Mouse (Mus musculus): ENCODE results near the gene Trio. TPM values are rescaled to one million over a fixed set of nuclear protein-coding genes. Genes with fewer than 3 reads are reported as not detected.

Gene Trio
- polyA plus RNA-seq, 1 experiment from 2014 or later, result 69.8 TPM

DNA sequence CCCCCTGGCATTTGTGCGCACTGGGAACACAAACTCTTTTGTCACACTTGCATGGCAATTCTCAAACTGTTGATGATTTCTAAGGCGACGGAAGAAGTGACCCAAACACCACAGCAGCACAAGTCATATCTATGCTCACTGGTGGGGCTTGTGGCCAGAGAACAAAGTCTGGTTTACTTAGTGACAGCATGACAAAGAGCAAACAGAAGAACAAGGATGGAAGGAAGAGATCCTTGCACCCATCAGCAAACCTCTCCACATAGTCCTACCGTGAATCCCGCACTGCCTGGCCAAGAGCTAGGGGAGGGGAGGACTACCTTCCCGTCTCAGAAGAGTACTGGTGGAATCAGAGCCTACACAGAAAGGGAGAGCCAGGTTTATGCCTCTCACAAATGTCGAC lies 115.5 kb downstream of the Trio start:
- H3K4me2 ChIP-seq (replicated peaks), result no peak overlapping the region
- H3K27me3 ChIP-seq, result no peaks in the 10 kb centered on the region
- 85% methylated on average over 7 of the region's 7 CpGs for WGBS
- H3K4me3 ChIP-seq, result no peak overlapping the region
- H3K9ac ChIP-seq, result no peak overlapping the region
- H3K27ac ChIP-seq, result no peak overlapping the region
- H3K9me3 ChIP-seq, result no peaks in the 10 kb centered on the region
- ATAC-seq (ENCODE audit: insufficient number of reproducible peaks, insufficient read depth, low FRiP score, low TSS enrichment), result no peak
- H3K4me1 ChIP-seq, result peaks cover 6% of the 10 kb centered on the region; the same call in 1 of the 2 replicates
- H3K36me3 ChIP-seq, result no peaks in the 10 kb centered on the region

DNA sequence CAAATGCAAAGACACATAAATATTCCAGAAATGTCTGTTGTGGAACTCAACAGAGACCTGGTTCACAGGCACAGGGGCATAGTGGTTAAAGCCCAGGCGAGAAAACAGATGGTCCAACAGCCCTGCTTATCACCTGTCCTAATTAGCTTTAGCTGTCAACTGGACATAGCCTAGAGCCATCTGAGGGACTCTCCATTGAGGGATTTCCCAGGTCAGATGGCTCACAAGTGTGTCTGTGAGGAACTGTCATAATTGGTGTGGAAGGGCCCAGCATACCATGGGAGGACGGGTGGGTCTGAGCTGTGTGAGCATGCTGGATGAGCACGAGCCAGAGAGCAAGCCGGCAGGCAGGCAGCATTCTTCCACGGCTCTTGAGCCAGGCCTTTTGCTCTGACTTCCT lies 118.0 kb downstream of the Trio start:
- Histone ChIP-seq H3K27ac (no peak overlapping the region), H3K9ac (no peak overlapping the region), H3K4me2 (replicated peaks) (no peak overlapping the region), H3K4me3 (no peak overlapping the region), H3K36me3 (no peaks in the 10 kb centered on the region; the same call in 1 of the 2 replicates), H3K27me3 (no peaks in the 10 kb centered on the region), H3K4me1 (peaks cover 6% of the 10 kb centered on the region; the same call in 1 of the 2 replicates), H3K9me3 (no peaks in the 10 kb centered on the region)
- no peak for ATAC-seq (ENCODE audit: insufficient number of reproducible peaks, insufficient read depth, low FRiP score, low TSS enrichment)
- WGBS, result 74% methylated on average over 5 of the region's 5 CpGs

- no peak for ATAC-seq (ENCODE audit: insufficient number of reproducible peaks, insufficient read depth, low FRiP score, low TSS enrichment)
Observed at GRCm38 (mm10) chr15:27906409-27906808, 119.2 kb downstream of the Trio start.

GRCm38 (mm10) chr15:27905341-27905740 lies 120.3 kb downstream of the Trio start:
- no peak for ATAC-seq (ENCODE audit: insufficient number of reproducible peaks, insufficient read depth, low FRiP score, low TSS enrichment)

More at GRCm38 (mm10) chr15:27906409-27906808, 119.2 kb downstream of the Trio start:
- Histone ChIP-seq H3K9ac (no peak overlapping the region), H3K4me3 (no peak overlapping the region), H3K27me3 (no peaks in the 10 kb centered on the region), H3K27ac (no peak overlapping the region), H3K9me3 (no peaks in the 10 kb centered on the region), H3K4me2 (replicated peaks) (no peak overlapping the region), H3K36me3 (peaks cover 5% of the 10 kb centered on the region; the same call in 1 of the 2 replicates), H3K4me1 (peaks cover 6% of the 10 kb centered on the region; the same call in 1 of the 2 replicates)
- WGBS, result 75% methylated on average over 4 of the region's 4 CpGs

GRCm38 (mm10) chr15:27904346-27905005 lies 121.2 kb downstream of the Trio start:
- Histone ChIP-seq H3K36me3 (peaks cover 19% of the 10 kb centered on the region), H3K27ac (no peak overlapping the region), H3K4me2 (replicated peaks) (no peak overlapping the region), H3K4me3 (no peak overlapping the region), H3K27me3 (no peaks in the 10 kb centered on the region), H3K9ac (no peak overlapping the region), H3K9me3 (no peaks in the 10 kb centered on the region), H3K4me1 (peaks cover 6% of the 10 kb centered on the region; the same call in 1 of the 2 replicates)
- 74% methylated on average over 16 of the region's 16 CpGs for WGBS
- ATAC-seq (ENCODE audit: insufficient number of reproducible peaks, insufficient read depth, low FRiP score, low TSS enrichment), result no peak

More at GRCm38 (mm10) chr15:27905341-27905740, 120.3 kb downstream of the Trio start:
- Histone ChIP-seq H3K9ac (no peak overlapping the region), H3K27ac (no peak overlapping the region), H3K4me1 (peaks cover 6% of the 10 kb centered on the region; the same call in 1 of the 2 replicates), H3K27me3 (no peaks in the 10 kb centered on the region), H3K36me3 (peaks cover 11% of the 10 kb centered on the region; the same call in 1 of the 2 replicates), H3K9me3 (no peaks in the 10 kb centered on the region), H3K4me2 (replicated peaks) (no peak overlapping the region), H3K4me3 (no peak overlapping the region)
- 70% methylated on average over 6 of the region's 6 CpGs for WGBS

DNA sequence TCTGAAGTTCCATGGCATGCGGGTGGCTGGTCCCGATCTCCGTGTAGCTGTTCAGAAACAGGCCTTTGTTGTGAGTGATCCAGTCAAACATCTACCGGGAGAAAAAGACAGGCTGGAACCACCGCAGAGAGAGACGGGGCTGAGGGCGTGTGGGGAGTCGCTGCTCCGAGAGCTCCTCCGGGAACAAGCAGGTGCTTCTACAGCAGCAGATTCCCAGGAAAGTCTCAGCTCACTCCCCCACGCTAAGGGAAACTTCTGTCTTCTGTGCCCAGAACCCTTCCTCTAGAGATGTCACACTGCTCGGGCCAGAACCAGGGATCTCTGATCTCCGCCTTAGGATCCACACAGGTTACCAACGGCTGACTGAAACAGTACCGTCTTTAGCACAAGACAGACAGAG lies 124.4 kb downstream of the Trio start:
- WGBS, result 98% methylated on average over 15 of the region's 15 CpGs
- Histone ChIP-seq H3K27me3 (no peaks in the 10 kb centered on the region), H3K36me3 (peaks cover 47% of the 10 kb centered on the region), H3K9ac (no peak overlapping the region), H3K9me3 (no peaks in the 10 kb centered on the region), H3K4me1 (peaks cover 3% of the 10 kb centered on the region; the same call in 1 of the 2 replicates), H3K27ac (no peak overlapping the region), H3K4me3 (no peak overlapping the region), H3K4me2 (replicated peaks) (no peak overlapping the region)
- no peak for ATAC-seq (ENCODE audit: insufficient number of reproducible peaks, insufficient read depth, low FRiP score, low TSS enrichment)

DNA sequence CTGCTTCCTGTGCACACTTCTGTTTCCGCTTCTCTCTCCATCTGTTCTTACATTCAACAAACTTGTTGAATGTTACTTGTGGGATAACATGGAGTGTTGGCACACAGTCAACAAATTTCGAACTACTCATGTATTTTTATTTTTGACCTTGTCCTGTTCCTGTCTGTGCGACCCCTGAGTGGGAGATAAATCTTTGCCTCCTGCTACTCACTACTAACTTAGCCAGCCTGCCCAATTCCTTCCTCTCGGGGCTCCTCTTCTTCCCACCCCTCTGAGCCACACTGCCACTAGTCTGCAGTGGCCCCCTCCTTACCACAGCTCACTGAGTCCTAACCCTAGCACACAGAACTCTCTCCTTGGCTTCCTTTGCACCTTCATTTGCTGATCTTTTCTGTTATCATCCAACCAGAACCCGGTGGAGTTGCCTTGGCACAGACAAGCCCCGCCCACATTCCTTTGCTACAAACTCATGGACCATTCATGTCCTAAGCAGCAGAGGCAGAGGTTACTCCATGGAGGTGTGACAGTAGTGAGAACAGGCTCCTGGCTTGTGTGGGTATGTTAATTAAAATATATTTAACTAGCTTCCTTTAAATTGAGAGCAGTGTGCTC lies 126.7 kb downstream of the Trio start:
- 90% methylated on average over 6 of the region's 6 CpGs for WGBS
- Histone ChIP-seq H3K36me3 (peaks cover 65% of the 10 kb centered on the region), H3K4me2 (replicated peaks) (no peak overlapping the region), H3K27me3 (no peaks in the 10 kb centered on the region), H3K9ac (no peak overlapping the region), H3K4me1 (no peaks in the 10 kb centered on the region), H3K4me3 (no peak overlapping the region), H3K9me3 (no peaks in the 10 kb centered on the region), H3K27ac (no peak overlapping the region)
- ATAC-seq (ENCODE audit: insufficient number of reproducible peaks, insufficient read depth, low FRiP score, low TSS enrichment), result no peak

DNA sequence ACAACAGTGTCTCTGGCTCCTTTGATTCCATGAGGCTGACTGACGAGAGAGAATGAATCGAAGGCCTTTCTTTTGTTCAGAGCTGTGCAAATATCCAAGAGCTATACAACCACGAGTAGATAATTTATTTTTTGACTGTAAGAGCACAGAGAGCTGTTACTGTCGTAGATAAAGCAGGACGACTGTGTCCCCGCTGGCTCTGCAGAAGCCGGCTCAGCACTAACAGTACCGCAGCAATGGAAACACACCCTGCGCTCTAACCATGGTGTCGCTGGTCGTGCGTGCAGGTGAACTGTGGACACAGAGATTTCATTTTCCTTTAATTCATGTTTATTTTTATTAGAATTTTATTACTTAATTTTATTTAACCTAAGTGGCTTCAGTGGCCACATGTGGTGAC lies 131.5 kb downstream of the Trio start:
- no peak for ATAC-seq (ENCODE audit: insufficient number of reproducible peaks, insufficient read depth, low FRiP score, low TSS enrichment)
- H3K4me3 ChIP-seq, result no peak overlapping the region
- no peak overlapping the region for H3K27ac ChIP-seq
- 91% methylated on average over 12 of the region's 12 CpGs for WGBS
- H3K36me3 ChIP-seq, result peaks cover 78% of the 10 kb centered on the region
- H3K9me3 ChIP-seq, result no peaks in the 10 kb centered on the region
- H3K4me1 ChIP-seq, result no peaks in the 10 kb centered on the region
- H3K27me3 ChIP-seq, result no peaks in the 10 kb centered on the region
- H3K9ac ChIP-seq, result no peak overlapping the region
- no peak overlapping the region for H3K4me2 ChIP-seq (replicated peaks)

DNA sequence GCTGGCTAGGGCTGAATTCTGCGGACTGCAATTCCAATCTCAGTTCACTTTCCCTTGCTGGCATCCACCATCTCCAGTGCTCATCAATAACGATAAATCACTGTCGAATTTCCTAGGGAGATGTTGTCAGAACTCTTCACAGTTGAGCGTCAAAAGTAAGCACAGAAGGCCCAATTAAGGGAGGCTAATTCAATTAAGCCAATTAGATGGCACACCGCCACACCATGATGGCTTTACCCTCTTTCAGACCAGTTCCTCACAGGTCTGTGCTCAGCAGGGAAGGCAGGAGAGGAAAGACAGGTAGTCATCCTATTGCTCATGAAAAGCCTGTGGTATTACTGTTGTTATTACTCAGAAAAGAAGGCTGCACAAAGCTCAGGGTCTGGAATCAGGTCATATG lies 133.6 kb downstream of the Trio start:
- no peaks in the 10 kb centered on the region for H3K9me3 ChIP-seq
- H3K4me3 ChIP-seq, result no peak overlapping the region
- 73% methylated on average over 5 of the region's 5 CpGs for WGBS
- H3K27me3 ChIP-seq, result no peaks in the 10 kb centered on the region
- no peak for ATAC-seq (ENCODE audit: insufficient number of reproducible peaks, insufficient read depth, low FRiP score, low TSS enrichment)
- peaks cover 70% of the 10 kb centered on the region for H3K36me3 ChIP-seq
- no peaks in the 10 kb centered on the region for H3K4me1 ChIP-seq
- no peak overlapping the region for H3K9ac ChIP-seq
- H3K27ac ChIP-seq, result no peak overlapping the region
- H3K4me2 ChIP-seq (replicated peaks), result no peak overlapping the region

GRCm38 (mm10) chr15:27890666-27891065 lies 135.0 kb downstream of the Trio start:
- WGBS, result 89% methylated on average over 5 of the region's 5 CpGs
- Histone ChIP-seq H3K9ac (no peak overlapping the region), H3K9me3 (no peaks in the 10 kb centered on the region), H3K36me3 (peaks cover 64% of the 10 kb centered on the region), H3K27me3 (no peaks in the 10 kb centered on the region), H3K4me2 (replicated peaks) (no peak overlapping the region), H3K4me3 (no peak overlapping the region), H3K4me1 (no peaks in the 10 kb centered on the region), H3K27ac (no peak overlapping the region)
- no peak for ATAC-seq (ENCODE audit: insufficient number of reproducible peaks, insufficient read depth, low FRiP score, low TSS enrichment)

DNA sequence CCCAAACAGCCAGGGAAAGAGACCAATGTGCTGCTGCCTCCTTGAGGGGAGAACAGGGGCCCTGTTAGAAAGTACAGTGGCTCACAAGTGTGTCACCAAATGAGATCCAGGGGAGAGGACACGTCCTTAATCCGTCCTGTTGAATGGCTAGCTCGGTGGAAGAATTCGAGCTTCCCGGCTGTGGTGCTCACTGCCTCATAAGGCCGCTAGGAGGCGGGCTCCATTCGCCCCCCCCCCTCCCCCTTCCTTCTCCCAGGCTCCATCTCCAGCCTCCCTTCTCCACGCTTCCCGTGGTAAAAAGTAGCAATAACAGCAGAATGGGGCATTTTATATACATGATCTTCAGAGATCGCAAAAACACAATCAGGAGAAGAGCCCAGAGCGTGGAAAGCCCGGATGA lies 137.5 kb downstream of the Trio start:
- WGBS, result 68% methylated on average over 13 of the region's 13 CpGs
- no peak overlapping the region for H3K27ac ChIP-seq
- H3K36me3 ChIP-seq, result peaks cover 46% of the 10 kb centered on the region

GRCm38 (mm10) chr15:27886992-27887391 lies 138.7 kb downstream of the Trio start:
- peaks cover 41% of the 10 kb centered on the region for H3K36me3 ChIP-seq
- ATAC-seq (ENCODE audit: insufficient number of reproducible peaks, insufficient read depth, low FRiP score, low TSS enrichment), result no peak
- WGBS, result 71% methylated on average over 6 of the region's 6 CpGs

More for the DNA sequence above, 137.5 kb downstream of the Trio start:
- no peak overlapping the region for H3K4me2 ChIP-seq (replicated peaks)
- H3K9me3 ChIP-seq, result no peaks in the 10 kb centered on the region
- no peak overlapping the region for H3K9ac ChIP-seq
- H3K4me3 ChIP-seq, result no peak overlapping the region
- H3K4me1 ChIP-seq, result no peaks in the 10 kb centered on the region
- no peaks in the 10 kb centered on the region for H3K27me3 ChIP-seq
- ATAC-seq (ENCODE audit: insufficient number of reproducible peaks, insufficient read depth, low FRiP score, low TSS enrichment), result no peak

More at GRCm38 (mm10) chr15:27886992-27887391, 138.7 kb downstream of the Trio start:
- Histone ChIP-seq H3K27ac (no peak overlapping the region), H3K4me3 (no peak overlapping the region), H3K9me3 (no peaks in the 10 kb centered on the region), H3K9ac (no peak overlapping the region), H3K4me2 (replicated peaks) (no peak overlapping the region), H3K4me1 (no peaks in the 10 kb centered on the region), H3K27me3 (no peaks in the 10 kb centered on the region)
